Mouse (Mus musculus): Measurements from ENCODE around the gene Cog3. TPM values are rescaled to one million over a fixed set of nuclear protein-coding genes. Genes with fewer than 3 reads are reported as not detected.

Gene Cog3
- 15.8 and 18.3 TPM in 2 replicates for polyA plus RNA-seq (2015; fragmentation: Nextera tagmentation; extraction: Ambion mirVana)

DNA sequence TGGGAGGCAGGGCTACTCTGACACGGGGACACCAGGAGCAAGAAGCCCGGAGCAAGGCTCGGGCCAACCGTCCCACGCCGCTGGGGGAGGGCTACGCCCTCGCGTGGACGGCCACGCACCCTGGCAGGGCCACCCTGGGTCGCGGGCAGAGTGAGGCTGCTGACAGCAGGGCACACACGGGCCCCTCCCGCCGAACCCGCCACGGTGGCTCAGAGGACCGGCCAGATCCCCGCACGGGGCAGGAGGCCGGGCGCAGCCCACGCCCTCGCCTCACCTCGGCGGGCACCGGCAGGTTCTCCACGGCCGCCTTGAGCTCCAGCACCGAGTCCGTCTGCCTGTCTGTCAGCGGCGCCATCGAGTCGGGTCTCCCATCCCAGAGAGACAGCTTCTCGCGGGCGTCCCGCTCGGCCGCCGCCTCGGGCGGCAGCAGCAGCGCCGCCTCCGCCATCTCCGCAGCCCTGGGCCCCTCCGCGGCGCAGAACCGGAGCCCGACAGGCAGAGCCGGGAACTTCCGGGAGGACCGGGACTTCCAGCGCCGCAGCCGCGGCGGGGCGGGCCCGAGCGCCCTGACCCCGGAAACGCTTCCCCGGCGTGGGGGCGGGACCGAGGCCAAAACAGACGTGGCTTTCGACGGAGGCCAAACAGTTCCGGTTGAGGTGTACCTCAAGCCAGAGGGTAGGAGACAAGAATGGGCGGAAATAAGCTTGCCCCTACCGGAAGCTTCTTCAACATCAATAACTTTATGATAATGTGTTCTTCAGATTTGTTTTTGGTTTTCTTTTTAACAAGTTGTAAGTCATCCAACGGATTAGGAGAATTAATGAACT is at the start of gene Cog3:
Gene Cog3 (minus strand): TSS at position 527 of the 827 bp plus-strand sequence.
- WGBS = under 1% methylated on average over 78 of the region's 78 CpGs
- Histone ChIP-seq H3K36me3 (ENCODE audit: control insufficient read depth, insufficient read depth, low read length) (0 out of 2 replicates have a peak, but pooled peaks cover 1% of the 10 kb centered on the region), H3K27me3 (replicated peaks; ENCODE audit: control insufficient read depth, insufficient read depth, low read length) (no peaks in the 10 kb centered on the region; the same call in 1 of the 2 replicates), H3K27ac (ENCODE audit: low read depth, low read length) (peak within 1 kb of the TSS; percentile 82), H3K4me1 (ENCODE audit: control insufficient read depth, insufficient read depth, low read depth, low read length) (peaks cover 24% of the 10 kb centered on the region), H3K4me3 (ENCODE audit: low read length) (peak within 1 kb of the TSS; percentile 85), H3K4me2 (ENCODE audit: low read length) (peak within 1 kb of the TSS; percentile 74), H3K9me3 (ENCODE audit: control insufficient read depth, low read length) (no peaks in the 10 kb centered on the region), H3K9ac (ENCODE audit: low read depth, low read length) (peak within 1 kb of the TSS; percentile 96)
- peak; percentile 98 for ATAC-seq

DNA sequence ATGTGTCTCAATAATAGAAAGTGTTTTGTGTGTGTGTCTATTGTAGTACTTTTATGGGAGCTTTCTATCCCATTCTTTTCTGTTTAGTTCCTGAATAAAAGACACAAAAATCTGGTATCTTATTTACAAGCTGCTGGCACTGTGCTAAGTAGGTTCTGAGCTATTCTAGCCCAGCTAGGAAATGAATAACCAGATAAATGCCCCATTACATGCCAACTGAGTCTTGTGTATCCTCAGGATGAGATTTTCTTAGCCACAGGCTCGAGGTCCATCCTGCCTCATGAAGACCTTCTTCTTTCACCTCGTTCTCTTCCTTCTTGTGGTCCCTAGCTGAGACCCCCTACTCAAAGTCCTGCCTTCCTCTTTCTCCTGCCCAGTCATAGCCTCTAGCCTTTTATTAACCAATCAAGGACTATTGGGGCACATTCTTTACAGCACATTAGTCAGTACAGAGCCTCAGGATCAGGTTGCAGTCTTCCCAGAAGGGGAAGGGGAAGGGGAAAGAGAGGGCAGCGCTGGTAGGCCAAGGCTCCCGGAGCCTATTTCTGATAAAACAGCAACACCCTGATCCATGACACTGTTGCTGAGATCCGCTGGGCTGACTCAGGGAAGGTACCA is 43.6 kb upstream of the Cog3 start:
- Histone ChIP-seq H3K4me3 (ENCODE audit: low read length) (no peak overlapping the region), H3K4me2 (ENCODE audit: low read length) (no peak overlapping the region), H3K4me1 (ENCODE audit: control insufficient read depth, insufficient read depth, low read depth, low read length) (no peaks in the 10 kb centered on the region), H3K9me3 (ENCODE audit: control insufficient read depth, low read length) (no peaks in the 10 kb centered on the region), H3K9ac (ENCODE audit: low read depth, low read length) (no peak overlapping the region), H3K36me3 (ENCODE audit: control insufficient read depth, insufficient read depth, low read length) (no peaks in the 10 kb centered on the region), H3K27me3 (replicated peaks; ENCODE audit: control insufficient read depth, insufficient read depth, low read length) (no peaks in the 10 kb centered on the region), H3K27ac (ENCODE audit: low read depth, low read length) (no peak overlapping the region)
- 56% methylated on average over 5 of the region's 5 CpGs for WGBS
- no peak for ATAC-seq

DNA sequence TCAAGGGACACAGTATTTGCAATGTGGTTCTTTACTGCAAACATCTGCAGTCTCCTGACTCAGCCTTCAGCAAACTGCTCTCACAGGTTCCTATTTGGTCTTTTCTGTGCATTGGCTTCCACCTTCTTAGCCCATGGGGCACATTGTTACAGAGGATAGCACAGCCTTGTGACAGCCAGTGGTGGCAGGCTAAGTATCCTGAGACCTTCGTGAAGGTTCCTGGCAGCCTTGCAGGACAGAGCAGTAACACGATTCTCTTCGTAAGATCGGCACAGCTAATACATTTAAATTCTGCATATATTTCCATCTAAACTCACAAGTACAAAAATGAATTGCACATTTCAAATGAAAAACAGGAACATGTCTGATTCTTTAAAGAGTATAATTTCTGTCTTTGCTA is 41.6 kb upstream of the Cog3 start:
- Histone ChIP-seq H3K27ac (ENCODE audit: low read depth, low read length) (no peak overlapping the region), H3K4me2 (ENCODE audit: low read length) (no peak overlapping the region), H3K9me3 (ENCODE audit: control insufficient read depth, low read length) (no peaks in the 10 kb centered on the region), H3K36me3 (ENCODE audit: control insufficient read depth, insufficient read depth, low read length) (no peaks in the 10 kb centered on the region), H3K9ac (ENCODE audit: low read depth, low read length) (no peak overlapping the region), H3K4me3 (ENCODE audit: low read length) (no peak overlapping the region), H3K27me3 (replicated peaks; ENCODE audit: control insufficient read depth, insufficient read depth, low read length) (no peaks in the 10 kb centered on the region), H3K4me1 (ENCODE audit: control insufficient read depth, insufficient read depth, low read depth, low read length) (no peaks in the 10 kb centered on the region)
- no peak for ATAC-seq
- 87% methylated on average over 4 of the region's 4 CpGs for WGBS

DNA sequence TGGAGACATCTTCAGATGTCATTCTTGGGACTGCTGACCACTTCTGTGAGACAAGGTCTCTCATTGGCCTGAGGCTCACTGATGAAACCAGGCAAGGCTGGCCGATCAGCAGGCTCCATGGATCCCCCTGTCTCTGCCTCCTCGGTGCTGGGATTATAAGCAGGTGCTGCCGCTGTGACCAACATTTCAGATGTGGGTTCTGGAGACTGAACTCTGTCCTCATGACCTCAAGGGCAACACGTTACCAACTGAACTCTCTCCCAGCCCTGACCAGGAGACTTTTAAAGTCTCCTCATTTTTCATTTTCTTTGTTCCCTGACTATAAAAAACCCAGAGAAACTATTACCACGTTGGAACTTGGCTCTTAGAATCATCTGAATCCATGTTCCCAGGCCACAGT is 40.4 kb upstream of the Cog3 start:
- WGBS = 81% methylated on average over 5 of the region's 5 CpGs
- ATAC-seq = no peak
- Histone ChIP-seq H3K36me3 (ENCODE audit: control insufficient read depth, insufficient read depth, low read length) (no peaks in the 10 kb centered on the region), H3K4me1 (ENCODE audit: control insufficient read depth, insufficient read depth, low read depth, low read length) (no peaks in the 10 kb centered on the region), H3K4me3 (ENCODE audit: low read length) (no peak overlapping the region), H3K9ac (ENCODE audit: low read depth, low read length) (no peak overlapping the region), H3K27me3 (replicated peaks; ENCODE audit: control insufficient read depth, insufficient read depth, low read length) (no peaks in the 10 kb centered on the region), H3K27ac (ENCODE audit: low read depth, low read length) (no peak overlapping the region), H3K9me3 (ENCODE audit: control insufficient read depth, low read length) (no peaks in the 10 kb centered on the region), H3K4me2 (ENCODE audit: low read length) (no peak overlapping the region)

DNA sequence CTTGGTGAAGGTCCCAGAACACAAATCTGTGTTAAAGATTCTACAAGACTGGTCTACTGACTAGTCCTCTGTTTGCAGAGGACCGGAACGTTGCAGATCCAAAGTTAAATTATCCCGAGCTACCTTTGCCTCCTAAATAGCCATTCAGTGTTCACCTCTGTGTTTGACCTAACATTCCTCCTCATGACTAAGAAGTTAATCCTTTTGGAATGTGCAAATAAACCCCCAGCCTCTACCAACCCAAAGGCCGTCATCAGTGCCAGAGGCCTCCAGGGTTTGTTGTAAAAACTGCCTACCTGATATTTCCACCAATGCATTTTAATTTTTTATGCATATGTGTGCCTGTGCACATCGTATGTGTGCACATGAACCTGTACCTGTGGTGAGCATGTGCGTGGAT is 40.0 kb upstream of the Cog3 start:
- Histone ChIP-seq H3K27me3 (replicated peaks; ENCODE audit: control insufficient read depth, insufficient read depth, low read length) (peaks cover under 1% of the 10 kb centered on the region; the same call in 1 of the 2 replicates), H3K4me1 (ENCODE audit: control insufficient read depth, insufficient read depth, low read depth, low read length) (no peaks in the 10 kb centered on the region), H3K36me3 (ENCODE audit: control insufficient read depth, insufficient read depth, low read length) (no peaks in the 10 kb centered on the region), H3K27ac (ENCODE audit: low read depth, low read length) (no peak overlapping the region), H3K9me3 (ENCODE audit: control insufficient read depth, low read length) (no peaks in the 10 kb centered on the region), H3K9ac (ENCODE audit: low read depth, low read length) (no peak overlapping the region), H3K4me2 (ENCODE audit: low read length) (no peak overlapping the region), H3K4me3 (ENCODE audit: low read length) (no peak overlapping the region)
- ATAC-seq = no peak
- WGBS = 87% methylated on average over 6 of the region's 6 CpGs

DNA sequence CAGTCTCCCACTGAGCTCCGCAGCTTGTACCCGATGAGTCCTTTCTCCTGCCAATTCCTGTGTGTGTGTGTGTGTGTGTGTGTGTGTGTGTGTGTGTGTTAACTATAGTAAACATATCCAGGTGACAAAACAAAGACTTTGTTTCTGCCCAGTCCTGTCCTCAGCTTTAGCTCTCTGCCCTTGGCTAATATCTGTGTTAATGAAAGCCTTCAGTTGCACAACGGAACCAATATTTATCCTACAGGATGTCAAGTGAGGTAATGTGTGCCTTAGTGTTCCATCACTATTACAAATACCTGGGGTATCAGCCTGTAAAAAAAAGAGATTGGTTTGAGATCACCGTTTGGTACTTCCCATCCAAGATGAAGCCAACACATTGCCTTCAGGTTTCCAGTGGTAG is 38.8 kb upstream of the Cog3 start:
- Histone ChIP-seq H3K9me3 (ENCODE audit: control insufficient read depth, low read length) (no peaks in the 10 kb centered on the region), H3K36me3 (ENCODE audit: control insufficient read depth, insufficient read depth, low read length) (no peaks in the 10 kb centered on the region), H3K4me1 (ENCODE audit: control insufficient read depth, insufficient read depth, low read depth, low read length) (no peaks in the 10 kb centered on the region), H3K4me3 (ENCODE audit: low read length) (no peak overlapping the region), H3K4me2 (ENCODE audit: low read length) (no peak overlapping the region), H3K27me3 (replicated peaks; ENCODE audit: control insufficient read depth, insufficient read depth, low read length) (peaks cover 7% of the 10 kb centered on the region; the same call in 1 of the 2 replicates), H3K9ac (ENCODE audit: low read depth, low read length) (no peak overlapping the region), H3K27ac (ENCODE audit: low read depth, low read length) (no peak overlapping the region)
- 89% methylated on average over 4 of the region's 4 CpGs for WGBS
- no peak for ATAC-seq

DNA sequence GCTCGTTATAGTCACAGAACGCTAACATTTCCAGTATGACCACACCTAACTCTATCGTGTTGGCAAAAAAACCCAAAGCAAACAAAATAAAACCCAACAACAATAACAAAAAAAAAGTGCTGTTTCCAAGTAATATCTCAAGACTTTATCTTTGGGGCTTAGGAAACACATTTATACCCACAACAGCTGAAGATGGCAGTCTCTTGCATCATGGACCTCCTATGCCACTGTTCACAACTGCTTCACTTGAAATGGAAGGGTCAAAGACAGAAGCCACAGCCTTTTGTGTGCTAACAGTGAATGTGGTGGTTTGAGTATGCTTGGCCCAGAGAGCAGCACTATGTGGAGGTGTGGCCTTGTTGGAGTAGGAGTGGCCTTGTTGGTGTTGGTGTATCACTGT is 37.1 kb upstream of the Cog3 start:
- Histone ChIP-seq H3K4me3 (ENCODE audit: low read length) (no peak overlapping the region), H3K9me3 (ENCODE audit: control insufficient read depth, low read length) (no peaks in the 10 kb centered on the region), H3K27ac (ENCODE audit: low read depth, low read length) (no peak overlapping the region), H3K27me3 (replicated peaks; ENCODE audit: control insufficient read depth, insufficient read depth, low read length) (peaks cover 7% of the 10 kb centered on the region; the same call in 1 of the 2 replicates), H3K9ac (ENCODE audit: low read depth, low read length) (no peak overlapping the region), H3K4me2 (ENCODE audit: low read length) (no peak overlapping the region), H3K36me3 (ENCODE audit: control insufficient read depth, insufficient read depth, low read length) (no peaks in the 10 kb centered on the region), H3K4me1 (ENCODE audit: control insufficient read depth, insufficient read depth, low read depth, low read length) (peaks cover 3% of the 10 kb centered on the region)
- WGBS = 82% methylated on average over 3 of the region's 3 CpGs
- ATAC-seq = no peak

DNA sequence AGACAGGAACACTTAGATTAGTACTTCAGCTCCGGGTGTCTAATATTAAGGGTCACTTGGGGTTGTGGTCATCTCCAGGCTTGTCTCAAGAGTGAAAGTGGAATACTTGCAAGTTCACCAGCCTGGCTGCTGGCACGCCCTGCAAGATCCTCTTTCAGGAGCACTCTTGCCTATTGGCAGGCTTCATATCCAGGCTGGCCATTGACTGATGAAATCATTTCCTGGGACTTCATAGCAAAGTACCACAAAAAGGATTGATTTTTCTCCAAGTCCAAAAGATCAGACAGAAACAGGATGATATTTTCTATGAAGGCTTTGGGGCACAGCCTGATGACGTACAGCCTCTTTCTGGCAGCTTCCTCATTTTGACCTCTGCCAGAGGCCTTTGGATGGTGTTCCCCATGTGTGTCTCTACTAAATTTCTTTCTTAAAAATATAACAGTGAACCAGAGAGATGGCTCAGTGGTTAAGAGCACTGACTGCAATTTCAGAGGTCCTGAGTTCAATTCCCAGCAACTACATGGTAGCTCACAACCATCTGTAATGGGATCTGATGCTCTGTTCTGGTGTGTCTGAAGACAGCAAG is 36.2 kb upstream of the Cog3 start:
- Histone ChIP-seq H3K27me3 (replicated peaks; ENCODE audit: control insufficient read depth, insufficient read depth, low read length) (peaks cover 7% of the 10 kb centered on the region; the same call in 1 of the 2 replicates), H3K4me2 (ENCODE audit: low read length) (no peak overlapping the region), H3K4me1 (ENCODE audit: control insufficient read depth, insufficient read depth, low read depth, low read length) (peaks cover 9% of the 10 kb centered on the region), H3K9me3 (ENCODE audit: control insufficient read depth, low read length) (no peaks in the 10 kb centered on the region), H3K27ac (ENCODE audit: low read depth, low read length) (no peak overlapping the region), H3K4me3 (ENCODE audit: low read length) (no peak overlapping the region), H3K9ac (ENCODE audit: low read depth, low read length) (no peak overlapping the region), H3K36me3 (ENCODE audit: control insufficient read depth, insufficient read depth, low read length) (no peaks in the 10 kb centered on the region)
- WGBS = 84% methylated on average over 3 of the region's 3 CpGs
- ATAC-seq = no peak

DNA sequence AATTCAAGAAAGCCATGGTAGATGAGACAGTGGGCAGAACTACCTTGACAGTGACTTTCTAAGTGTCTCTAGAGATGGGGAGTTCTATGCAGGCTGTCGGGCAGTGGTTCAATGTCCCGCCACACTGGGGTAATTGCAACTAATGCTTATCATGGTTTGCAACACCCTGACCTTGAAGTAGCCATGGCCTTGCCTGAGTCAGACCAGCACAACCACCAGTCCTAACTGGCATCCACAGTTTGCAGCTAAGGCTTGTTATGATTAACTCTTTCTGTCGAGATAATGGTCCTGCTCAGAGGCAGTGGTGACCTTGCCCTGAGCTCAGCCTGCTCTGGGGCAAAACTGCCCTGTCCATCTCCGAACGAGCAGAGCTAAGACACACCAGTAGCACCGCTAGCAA is 35.0 kb upstream of the Cog3 start:
- Histone ChIP-seq H3K27me3 (replicated peaks; ENCODE audit: control insufficient read depth, insufficient read depth, low read length) (peaks cover 7% of the 10 kb centered on the region; the same call in 1 of the 2 replicates), H3K36me3 (ENCODE audit: control insufficient read depth, insufficient read depth, low read length) (no peaks in the 10 kb centered on the region), H3K4me1 (ENCODE audit: control insufficient read depth, insufficient read depth, low read depth, low read length) (peaks cover 9% of the 10 kb centered on the region), H3K9me3 (ENCODE audit: control insufficient read depth, low read length) (no peaks in the 10 kb centered on the region), H3K27ac (ENCODE audit: low read depth, low read length) (no peak overlapping the region), H3K9ac (ENCODE audit: low read depth, low read length) (no peak overlapping the region), H3K4me3 (ENCODE audit: low read length) (no peak overlapping the region), H3K4me2 (ENCODE audit: low read length) (no peak overlapping the region)
- 86% methylated on average over 6 of the region's 6 CpGs for WGBS
- ATAC-seq = no peak

All from hindbrain, embryonic 16.5 days (tissue).